Mouse (Mus musculus): ENCODE measurements around the gene Disp3. TPM values are rescaled to one million over a fixed set of nuclear protein-coding genes. Genes with fewer than 3 reads are reported as not detected.

Disp3 gene
- total RNA-seq, 4 experiments from 2014 or later, result 0.42 to 0.68 (median 0.66) TPM

DNA sequence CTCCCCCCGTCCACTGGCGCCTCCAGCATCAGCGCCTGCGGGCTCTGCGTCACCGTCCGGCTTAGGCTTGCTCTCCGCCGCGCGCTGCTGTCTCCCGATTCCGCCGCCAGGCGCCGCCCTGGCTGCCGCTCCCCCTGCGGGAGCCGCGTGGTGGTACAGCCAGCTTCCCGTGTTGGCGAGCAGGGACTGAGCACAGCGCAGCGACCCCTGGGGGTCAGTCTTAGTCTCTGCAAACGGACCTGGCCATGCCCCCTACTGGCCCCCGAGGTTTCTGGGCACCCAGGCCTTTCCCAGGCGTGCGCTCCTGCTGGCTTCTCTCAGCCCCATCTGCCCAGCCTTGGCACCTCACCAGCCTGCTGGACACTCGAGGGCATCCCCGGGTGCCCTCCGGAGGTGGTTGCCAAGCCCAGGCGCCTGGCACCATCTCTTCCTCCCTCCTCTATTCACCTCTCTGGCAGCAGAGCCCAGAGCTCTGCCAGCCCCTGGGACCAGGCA, 337 bp upstream of the Disp3 start:
- DNase-seq, result peak; percentile 67

DNA sequence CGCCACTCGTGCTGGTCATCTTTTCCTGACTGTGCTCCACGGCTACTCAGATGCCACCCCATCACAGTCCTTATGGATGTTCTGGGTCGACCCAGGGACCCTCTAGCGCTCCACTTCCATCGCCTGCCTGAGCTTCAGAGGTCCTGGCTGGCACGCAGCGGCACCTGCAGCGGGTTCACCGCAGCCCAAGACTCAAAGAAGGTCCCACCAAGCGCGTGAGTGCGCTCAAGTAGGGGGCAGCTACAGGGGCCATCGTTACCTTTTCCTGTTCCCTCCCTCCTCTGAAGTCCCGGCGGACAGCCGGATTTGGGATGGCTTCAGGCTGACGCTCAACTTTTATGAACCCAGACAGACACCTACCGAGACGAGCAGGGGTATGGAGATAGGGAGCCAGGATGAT, 724 bp downstream of the Disp3 start:
- no peak for DNase-seq

DNA sequence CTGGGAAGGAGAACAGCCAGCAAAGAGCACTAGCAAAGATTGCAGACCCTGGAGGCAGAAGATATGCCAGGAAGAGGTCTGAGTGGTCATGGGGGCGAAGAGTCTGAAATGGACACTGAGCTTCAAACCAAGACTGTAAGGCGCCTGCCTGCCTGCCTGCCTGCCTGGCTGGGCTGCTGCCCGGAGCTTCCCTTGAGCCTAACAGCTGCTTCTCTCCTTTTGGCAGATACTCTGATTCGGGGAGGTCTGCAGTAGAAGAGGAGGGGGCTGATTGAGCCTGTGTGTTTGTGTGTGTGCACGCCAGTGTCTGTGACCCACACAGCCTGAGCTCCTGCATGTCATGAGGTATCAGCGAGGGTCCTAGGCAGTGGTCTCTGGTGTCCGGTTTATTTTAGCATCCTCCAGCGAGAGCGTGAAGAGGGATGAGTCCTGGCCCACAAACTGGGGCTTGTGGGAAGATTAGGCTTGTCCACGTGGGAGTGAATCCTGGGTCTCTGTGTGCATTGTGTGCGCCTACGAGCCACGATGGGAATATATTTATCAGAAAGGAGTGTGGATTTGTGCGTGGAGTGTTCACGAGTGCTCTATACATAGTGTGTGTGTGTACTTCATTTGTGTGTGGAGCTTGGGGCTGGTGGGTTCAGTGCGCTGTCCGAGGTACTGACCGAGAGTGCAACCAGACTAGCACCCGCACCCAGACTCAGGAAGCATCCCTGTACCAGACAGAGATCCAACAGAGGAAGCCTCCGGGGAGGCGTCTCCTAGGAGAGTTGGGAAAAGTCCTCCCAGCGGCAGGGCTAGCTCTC, 1.3 kb downstream of the Disp3 start:
- no peak for DNase-seq

DNA sequence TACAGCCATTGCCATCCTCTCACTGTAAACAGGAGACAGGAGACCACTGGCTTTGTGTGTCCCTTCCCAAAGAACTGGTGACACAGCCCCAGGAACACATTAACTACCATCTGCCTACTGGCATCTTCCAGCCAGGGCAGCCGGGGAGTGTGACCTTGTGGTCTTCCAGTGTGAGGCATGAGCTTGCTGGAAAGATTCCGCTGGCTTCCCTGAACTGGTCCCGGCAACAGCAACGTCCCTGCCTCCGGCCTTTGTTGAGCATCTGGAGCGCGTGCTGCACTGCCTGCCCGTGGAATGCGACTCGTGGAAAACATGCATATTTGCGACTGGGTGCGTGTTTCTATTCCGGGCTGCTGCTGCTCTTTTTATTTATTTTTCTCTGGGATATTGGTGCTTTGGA, 3.5 kb downstream of the Disp3 start:
- DNase-seq, result no peak

DNA sequence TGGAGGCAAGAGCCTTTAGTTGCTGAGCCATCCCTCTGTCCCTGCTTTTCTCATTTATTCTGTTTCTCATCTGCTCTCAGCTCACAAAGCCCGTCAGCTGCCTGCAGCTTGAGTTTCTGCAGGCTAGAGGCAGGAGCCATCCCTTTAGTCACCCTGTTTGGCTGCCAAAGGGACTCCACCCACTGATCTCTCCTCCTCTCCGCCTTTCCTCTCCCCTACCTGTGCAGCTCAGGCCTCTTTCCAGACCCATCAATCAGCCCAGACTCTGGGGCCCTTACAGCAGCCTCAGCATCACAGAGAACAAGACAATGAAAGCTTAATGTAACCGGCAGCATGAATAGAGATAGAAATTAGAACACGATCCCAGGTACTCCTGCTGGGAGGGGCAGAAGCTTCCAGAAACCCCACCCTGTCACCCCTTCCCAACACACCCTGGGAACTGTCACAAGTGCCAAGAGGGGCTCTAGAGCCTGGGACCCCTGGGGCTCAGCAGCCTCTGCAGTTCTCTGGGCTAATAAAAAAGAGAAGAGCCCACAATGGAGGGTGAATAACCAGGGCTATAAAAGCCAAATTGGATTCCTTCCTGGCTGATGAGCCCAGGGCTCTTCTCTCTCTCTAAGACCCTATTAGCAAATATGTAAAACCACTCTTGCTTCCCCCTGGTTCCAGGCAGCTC, 10.8 kb downstream of the Disp3 start:
- no peak for DNase-seq

DNA sequence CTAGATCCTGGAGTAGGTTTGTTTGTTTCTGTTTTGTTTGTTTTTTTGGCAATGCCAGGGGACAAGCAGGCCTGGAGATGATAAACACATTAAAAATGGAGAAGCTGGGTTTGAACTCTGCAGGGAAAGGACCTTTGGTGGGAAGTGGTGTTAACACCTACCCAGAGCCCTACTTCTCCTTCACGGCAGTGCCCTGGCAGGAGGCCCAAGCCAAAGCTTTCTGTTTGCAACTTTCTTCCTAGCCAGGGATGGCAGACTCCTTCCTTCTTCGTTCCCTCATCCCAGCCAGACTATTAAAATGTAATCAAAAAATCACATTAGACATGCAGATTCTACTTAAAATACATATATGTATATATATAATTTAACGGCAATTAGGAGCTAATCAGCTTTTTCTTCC, 13.1 kb downstream of the Disp3 start:
- no peak for DNase-seq

DNA sequence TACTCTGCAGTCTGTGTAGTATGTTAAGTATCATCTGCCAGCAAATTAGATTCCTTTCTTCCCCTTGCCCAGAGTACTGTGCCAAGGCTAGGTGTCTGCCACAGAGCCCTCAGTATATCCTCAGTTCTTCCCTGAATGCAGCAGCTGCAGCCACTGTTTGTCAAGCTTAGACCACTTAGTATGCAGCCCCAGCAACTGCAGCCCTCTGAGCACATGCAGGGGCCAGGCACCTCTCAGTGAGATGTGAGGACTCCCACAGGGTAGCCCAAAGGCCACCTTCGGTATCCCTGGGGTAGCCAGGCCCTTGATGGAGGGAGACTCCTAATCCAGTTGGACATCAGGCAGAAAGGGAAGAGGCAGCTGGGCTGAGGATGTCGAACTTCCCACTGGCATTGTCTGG, 14.5 kb downstream of the Disp3 start:
- no peak for DNase-seq

DNA sequence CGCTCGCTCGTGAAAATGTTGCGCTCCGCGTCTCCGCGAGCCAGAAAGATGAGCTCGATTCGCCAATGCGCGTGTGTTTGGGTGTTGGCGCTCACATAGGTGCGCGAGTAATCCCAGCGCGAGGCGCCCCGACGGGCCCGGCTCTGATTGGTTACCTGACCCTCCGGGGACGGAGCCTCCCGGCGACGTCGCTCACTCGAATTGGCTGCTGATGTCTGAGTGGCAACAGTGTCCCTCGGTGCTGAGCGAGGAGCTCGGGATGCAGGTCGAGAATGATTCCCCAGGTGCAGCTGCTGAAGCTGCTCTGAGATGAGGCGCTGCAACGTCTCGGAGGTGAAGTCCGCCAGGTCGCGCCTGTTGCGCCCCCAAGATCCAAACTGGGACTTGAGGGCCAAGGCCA, 16.1 kb downstream of the Disp3 start:
- DNase-seq, result no peak

DNA sequence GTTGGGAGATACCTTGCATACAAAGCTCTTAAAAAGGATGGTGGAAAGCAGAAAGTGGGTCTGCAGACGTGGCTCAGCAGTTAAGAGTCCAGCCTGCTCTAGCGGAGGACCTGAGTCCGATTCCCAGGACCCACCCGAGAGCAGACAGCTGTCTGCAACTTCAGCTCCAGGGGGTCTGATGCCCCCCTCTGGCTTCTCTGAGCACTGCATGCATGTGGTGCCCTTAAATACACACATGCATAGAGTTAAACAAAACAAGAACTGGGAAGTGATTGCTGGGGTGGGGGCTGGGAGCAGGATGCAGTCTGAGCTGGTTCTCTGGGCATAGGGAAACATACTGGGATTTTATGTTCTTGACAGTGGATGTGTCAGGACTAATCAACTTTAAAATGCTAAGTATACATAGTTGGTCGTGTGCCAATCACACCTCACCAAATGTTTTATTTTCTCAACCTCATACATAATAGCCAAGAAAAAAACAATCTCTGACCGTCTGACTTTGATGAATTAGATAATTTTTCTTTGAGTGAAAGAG, 20.7 kb downstream of the Disp3 start:
- no peak for DNase-seq

DNA sequence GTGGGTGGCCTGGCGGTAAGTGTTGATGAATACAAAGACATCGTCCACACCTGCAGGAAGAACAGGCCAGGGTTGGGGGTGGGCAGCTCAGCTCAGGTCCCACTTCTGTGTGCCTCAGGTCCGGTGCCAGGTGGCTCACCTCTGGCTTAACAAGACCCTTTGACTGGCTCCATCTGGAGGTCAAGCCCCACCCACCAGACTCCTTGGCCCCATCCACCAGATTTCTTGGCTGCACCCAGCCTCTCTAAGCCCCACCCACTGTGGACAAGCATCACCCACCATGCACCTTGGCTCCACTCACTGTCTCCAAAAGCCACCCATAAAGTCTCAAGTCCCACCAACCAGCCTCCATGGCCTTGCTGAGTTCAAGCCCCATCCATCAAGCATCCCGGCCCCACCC, 27.8 kb downstream of the Disp3 start:
- DNase-seq, result no peak

DNA sequence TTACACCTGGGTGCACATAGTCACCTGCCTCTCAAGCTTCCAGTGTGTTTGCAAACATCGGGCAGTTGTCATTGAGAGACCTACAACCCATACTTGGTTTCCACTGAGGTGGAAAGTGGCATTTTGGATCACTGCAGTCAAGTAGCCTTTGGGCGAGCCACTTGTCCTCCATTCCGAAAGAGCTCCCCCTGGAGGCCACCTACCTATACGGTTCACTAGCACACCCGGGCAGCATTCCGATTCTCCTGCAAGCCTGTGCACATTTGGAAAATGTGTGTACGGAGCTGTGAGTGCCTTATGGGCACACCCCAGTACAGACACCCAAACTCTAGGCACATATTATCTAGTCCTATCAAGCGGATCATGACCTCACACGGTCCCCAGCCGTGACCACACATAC, 38.4 kb downstream of the Disp3 start:
- DNase-seq, result no peak

DNA sequence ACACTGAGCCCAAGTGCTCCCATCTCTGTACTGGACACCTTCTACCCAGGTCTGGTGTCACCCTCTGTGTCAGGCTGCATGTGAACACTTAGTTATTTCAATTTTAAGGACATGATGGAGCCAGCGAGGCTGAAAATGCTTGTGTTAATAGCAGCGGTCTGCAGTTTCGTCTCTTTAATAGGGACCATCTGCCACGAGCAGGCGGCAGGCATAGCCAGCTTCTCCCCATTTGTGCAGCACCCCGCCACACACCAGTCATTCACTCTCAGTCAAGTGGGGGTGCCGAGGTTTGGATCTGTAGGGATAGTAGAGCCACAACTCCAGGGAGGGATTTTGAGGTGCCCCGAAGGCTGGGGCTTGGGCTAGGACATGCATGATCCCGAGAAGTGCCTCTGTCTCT, 47.4 kb downstream of the Disp3 start:
- DNase-seq, result no peak

DNA sequence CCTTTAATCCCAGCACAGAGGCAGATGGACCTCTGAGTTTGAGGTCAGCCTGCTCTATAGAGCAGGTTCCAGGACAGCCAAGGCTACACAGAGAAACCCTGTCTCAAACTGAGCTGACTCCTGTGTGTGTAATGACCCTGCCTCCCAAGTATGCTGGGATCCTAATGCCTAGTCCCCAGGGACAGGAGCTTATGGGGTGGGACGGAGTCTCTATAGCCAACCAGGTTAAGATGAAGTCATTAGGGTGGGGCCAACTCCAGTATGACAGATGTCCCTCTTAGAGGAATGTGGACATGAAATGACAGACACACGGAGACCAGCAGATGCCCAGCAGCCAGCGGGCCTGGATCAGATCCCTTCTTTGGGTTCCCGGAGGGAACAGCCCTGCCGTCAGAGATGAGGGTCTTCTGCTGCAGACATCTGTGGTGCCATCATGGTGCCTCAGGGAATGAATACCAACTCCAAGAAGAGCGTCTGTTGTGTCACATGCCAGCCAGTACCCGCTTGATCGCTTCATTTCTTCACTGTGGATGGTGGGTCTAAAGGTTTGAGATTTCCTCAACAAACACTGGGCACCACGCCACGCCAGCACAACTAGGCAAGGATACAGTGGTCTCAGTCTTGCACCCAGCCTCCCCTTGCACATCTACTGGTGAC, 48.2 kb downstream of the Disp3 start:
- no peak for DNase-seq

DNA sequence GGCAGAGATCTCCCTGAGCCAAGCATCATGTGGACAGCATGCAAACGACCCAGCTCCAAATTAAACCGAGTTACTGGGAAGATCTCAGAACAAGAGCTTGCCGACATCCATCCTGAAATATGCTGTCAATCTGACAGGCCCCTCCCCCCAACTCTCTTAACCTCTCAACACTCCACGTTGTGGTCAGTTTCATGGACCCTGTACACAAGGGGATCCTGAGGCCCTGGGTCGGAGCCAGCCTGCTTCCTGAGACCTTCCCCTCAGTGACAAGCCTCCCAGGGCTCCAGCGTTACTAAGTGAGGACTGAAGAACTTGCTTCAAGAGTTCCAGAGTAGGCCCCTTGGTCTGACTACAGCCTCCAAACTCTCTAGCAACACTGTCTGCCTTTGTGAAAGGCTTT, 48.8 kb downstream of the Disp3 start:
- no peak for DNase-seq

DNA sequence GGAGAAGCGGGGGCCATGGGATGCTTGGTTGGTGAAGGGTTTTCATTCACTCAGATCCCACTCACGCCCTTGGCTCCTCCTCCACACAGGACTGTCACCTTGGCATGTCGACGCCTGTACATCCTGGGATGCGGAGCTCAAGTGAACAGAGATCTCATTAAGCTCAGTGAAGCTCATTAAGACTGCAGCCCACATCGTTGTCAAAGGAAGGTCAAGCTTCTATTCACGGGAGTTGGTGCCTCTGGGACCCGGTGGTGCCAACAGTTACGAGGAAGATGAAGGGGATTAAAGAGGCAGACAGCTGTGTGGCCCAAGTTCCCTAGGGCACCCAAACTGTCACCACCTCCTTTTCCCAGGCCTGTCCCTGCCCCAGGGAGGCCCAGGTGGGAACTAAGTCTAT, 49.5 kb downstream of the Disp3 start:
- DNase-seq, result no peak

DNA sequence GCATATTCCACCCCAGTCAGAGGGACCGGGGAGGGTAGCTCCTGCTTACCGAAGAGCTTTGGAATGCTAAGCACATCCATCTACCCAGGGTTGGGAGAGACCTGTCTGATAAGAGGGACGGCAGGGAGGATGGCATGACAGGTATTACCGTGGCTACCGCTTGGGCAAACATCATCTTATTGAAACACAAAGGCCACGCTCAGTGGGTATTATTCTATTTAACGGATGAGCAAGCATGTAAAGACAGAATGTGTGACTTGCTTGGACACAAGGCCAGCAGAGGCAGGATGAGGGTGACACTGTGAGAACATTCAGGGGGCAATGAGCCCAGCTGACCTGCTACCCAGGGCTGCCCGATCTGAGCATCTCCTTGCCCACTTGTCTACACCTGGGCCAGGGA, 51.1 kb downstream of the Disp3 start:
- DNase-seq, result no peak

DNA sequence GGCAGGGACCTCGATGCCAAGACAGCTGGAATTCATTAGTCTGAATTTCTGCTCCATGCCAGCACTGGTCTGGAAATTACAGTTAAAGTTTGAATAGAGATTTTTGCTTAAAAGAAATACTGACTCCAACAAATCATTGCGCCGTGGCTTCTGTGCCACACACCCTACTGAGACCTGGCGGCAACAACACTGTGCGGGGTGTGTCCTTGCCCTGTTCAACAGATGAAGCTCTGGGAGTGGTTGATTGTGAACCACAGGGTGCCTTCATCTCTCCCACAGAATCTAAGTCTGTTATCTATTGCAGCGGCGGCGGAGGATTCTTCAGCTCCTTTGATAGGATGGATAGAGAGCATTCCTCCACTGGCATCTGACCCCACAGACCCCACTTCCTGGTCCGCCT, 54.7 kb downstream of the Disp3 start:
- DNase-seq, result no peak

DNA sequence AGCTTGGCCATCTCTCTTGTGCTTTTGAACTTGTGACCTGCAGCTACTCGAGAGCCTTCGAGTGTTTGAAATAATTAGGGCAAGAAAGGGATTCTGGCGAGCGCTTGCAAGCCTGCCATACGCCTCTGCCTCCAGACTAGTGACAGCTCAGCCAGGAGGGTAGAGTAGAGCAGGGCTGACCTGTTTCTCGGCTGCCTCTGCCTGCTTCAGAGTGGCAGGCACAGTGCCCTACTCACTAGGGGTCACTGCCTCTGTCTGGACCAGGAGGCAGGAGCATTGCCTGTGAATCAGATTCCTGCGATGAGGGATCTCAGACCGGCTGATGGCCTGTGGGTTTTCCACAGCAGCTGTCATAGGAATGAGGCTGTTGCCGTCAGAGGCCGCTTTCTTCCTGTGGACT, 55.1 kb downstream of the Disp3 start:
- DNase-seq, result no peak

DNA sequence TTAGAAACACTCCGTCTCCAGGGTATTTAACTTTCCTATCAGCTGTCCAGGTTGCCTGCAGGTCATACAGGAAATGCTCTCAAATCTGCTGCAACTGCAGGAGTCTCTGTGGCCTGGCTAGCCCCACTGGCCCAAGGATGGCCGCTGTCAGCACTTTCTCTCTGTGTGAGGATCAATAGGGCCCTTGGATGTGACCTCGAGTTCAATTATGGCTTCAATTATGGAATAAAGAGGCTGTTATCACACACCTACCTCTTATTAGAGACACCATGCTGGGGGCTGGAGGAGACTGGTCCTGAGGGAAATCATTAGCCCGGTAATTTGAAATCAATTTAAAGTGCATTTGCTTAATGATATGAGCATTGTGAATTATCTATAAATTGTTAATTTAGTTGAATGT, 55.6 kb downstream of the Disp3 start:
- DNase-seq, result no peak

DNA sequence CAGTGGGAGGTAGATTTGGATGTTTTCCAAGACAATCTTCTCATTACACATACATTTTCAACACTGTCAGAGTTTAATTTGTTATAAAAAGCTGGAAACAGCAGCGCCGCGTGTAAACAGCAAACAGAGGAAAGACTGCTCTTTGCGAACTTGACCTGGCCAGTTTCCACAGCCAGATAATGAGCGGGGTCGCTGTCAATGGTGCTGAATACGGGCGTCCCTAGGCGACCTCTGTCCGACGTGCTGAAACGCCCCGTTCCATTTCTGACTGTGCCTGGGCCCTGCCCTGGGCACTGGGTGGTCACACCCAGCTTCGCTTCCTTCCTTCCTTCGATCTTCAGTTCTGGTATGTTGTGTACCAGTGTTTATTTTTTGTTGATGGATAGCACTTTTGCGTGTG, 58.1 kb downstream of the Disp3 start:
- DNase-seq, result peak; percentile 14

DNA sequence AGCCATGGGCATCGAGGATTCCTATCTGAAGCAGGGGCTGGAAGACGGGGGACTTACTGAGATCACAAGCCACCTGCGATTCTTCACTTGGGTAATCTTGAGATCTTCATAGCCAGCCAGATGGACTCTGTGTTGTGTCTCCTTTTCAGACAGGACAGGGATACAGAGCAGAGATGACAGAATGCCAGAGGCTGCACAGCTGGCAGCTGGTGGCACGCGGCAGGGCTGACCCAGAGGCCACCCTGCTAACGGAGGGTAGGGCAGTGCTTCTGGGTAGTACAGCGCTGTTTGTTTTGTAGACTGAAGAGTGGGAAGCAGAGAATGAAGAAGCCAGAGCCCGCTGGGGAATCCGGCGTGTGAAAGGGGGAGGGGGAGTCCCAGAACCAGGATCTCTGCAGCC, 64.8 kb downstream of the Disp3 start:
- no peak for DNase-seq

DNA sequence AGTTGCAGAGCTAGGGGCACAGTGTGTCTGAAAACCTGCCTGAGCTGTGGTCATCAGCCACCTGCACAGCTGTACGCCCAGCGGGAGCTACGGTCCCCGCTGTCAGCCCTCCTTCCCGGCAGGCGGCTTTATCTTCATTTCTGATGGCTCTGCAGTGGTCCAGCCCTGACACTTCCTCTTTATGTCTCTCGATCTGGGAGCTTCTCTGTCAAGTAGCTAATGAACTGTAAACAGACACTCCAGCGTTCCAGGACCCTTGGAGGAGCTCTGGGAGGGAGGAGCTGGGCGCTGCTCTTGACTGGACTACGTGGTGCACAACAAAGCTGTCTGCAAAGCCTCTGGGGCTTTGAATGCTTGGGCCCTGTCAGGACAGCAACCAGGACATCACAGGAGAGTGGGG, 67.1 kb downstream of the Disp3 start:
- no peak for DNase-seq

DNA sequence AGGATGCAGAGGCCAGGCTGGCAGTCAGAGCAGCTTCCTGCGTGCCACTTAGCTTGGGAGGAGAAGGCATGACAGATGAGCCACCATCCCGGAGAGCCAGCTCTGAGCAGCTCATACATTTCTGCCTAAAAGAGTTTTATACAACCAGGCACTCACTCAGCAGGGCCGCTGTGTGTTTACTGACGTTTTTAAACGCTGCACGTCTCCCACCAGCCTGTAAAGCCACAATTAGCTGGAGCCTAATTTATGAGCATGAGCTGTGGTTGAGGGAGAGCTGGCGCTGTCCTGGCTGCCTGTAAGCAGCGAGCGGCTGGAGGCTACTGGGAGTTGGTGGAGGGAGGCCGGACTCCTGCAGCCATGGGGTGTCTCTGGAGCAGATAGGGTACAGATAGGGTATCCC, 69.5 kb downstream of the Disp3 start:
- DNase-seq, result no peak

Measured in adrenal gland, adult 8-10 months (tissue).